Mouse (Mus musculus): ENCODE measurements around the gene Rgsl1. TPM values are rescaled to one million over a fixed set of nuclear protein-coding genes. Genes with fewer than 3 reads are reported as not detected.

The Rgsl1 gene
- total RNA-seq, 2 experiments from 2014 or later = 1.3 to 1.5 TPM

DNA sequence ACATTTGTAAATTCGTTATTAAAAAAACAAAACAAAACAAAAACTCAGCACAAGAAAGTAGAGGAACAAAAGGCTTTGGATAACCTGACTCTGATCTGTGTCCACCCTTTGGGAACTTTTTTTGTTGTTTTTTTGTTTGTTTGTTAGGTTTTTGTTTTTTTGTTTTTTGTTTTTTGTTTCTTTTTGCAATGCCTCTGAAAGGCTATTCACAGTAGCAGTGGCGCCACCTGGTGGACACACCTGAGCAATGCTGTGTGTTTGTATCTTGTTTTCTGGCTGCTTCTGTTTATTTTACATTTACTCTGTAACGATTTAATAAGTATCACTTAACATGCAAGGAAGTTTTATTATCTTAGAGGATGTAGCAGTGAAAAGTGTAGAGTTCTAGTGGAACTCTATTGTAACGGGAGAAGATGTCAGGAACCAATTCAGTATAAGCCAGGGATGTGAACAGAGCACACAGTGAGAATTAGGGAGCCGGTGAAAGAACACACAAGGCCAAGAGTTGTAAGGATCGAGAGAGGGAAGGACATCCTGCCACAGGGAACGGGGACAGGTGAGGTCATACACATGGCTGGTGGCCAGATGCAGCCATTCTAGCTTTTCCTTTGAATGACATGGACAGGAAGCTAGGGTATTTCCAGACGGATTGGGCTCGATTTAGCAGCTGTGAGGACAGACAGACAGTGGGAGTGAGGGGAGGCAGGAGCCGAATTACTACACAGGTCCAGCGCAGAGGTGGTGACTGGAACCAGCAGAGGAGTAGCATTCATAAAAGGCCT lies 101.4 kb downstream of the Rgsl1 start:
- DNase-seq = peak; percentile 87
- intact Hi-C loops (cut with DNase I) = loop anchor here (1.0 to 10.0 kb wide), 2 partner anchors 185 to 258 kb away; partner anchors contain the start of gene Dhx9

DNA sequence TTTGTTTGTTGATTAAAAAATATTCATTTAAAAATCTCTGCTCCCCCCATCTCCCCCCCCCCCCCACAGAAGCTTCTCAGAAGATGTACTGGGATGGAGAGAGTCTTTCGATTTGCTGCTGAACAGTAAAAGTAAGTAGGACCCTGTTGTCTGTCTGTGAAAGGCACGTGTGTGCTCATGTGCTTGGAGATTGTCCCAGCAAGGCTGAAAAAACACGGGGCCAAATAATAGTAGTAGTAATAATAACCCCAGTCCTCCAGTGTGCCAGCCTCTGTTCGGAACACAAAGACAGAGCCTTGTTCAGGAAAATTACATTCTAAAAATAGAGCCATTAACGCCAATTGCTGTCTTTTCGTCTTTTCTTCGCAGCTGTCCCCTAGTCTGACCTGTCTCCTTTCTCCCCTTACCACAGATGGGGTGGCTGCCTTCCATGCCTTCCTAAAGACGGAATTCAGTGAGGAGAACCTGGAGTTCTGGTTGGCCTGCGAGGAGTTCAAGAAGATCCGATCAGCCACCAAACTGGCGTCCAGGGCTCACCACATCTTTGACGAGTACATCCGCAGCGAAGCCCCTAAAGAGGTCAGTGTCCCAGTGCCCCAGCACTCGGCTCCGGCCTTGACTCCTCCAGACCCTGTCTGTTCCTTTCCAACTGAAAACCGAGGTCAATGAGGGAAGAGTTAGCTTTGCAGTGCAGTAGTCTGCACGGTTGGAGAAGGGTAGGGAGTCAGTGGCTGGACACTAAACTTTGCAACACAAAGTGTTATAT lies 102.2 kb downstream of the Rgsl1 start:
- DNase-seq = no peak
- intact Hi-C loops (cut with DNase I) = loop anchor here (1.0 to 10.0 kb wide), 2 partner anchors 184 to 257 kb away; partner anchors contain the start of gene Dhx9

DNA sequence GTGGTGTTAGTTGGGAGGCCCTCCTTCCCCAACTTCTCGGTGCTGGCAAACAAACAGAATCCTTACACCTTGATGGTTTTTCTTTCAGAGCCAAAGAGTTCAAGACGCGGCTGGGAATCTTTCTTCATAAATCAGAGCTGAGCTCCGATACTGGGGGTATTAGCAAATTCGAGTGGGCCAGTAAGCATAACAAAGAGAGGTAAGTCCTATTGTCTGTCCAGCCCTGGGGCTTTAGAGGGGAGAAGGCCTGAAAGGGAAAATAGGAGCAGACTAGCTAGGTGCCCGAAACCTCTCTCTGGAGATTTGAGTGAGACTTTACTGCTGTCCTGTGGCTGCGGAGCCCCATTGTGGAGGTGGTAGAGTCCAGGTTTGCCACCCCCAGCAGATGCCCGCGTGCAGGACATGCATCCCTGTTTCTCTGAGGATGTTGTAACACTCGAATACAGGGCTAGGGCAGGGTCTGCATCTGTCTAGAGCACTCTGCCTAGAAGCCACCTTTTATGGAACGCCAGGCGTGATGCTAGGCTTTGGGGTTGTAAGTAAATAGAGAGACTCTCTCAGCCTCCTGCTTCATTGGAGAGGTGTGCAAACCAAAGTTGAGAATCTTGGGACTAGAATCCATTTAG lies 103.1 kb downstream of the Rgsl1 start:
- DNase-seq = no peak
- intact Hi-C loops (cut with DNase I) = loop anchor here (10.0 kb wide), 1 partner anchor 256 kb away; the partner anchor contains the start of gene Dhx9

DNA sequence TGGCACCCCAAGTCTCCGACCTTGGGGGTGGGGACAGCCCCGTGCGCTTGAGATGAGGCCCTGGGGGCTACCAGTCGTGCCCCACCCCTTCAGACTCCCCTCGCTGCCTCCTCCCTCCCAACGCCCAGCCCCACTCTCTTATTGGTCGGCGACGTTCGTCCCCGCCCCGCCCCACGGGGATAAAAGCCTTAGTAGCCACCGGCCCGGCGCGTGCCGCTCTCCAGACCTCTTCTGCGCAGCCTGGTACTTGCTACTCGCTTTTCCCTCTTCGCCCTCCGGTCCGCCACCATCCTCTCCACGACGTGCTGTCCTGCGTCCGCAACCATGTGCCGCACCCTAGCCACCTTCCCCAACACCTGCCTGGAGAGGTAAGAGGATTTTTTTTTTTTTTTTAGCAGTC lies 103.8 kb downstream of the Rgsl1 start, which contains the start of gene Rgs16:
Rgs16 (plus strand) TSS at position 205 of the 400 bp plus-strand sequence.
- intact Hi-C loops (cut with DNase I) = loop anchor here (10.0 kb wide), 1 partner anchor 255 kb away; the partner anchor contains the start of gene Dhx9
- peak; percentile 81 for DNase-seq

DNA sequence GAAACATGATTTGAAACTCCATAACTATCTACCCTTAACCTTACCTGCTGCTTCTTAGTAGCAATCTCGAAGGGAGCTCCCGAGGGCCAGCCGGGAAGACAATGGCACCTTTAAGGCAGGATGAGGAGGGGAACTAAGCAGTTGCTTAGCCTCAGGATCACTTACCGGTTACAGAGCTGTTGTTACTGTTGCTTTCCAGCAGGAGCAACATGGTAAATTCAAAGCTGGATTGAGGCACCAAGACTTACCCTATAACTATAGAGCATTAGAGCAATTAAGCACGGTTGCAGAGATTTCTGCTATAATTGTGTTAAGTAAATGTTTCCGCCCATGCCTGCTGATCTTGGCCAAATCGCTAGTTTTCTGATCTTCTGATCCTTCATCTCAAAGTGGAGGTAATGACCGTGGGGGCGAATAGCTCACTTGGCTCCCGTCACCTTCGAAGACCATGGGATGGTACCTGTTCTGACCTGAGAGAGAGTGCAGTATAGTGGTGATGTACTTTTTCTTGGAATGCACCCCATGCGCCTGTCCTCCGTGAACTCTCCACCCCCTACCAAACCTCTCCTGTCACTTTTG lies 104.4 kb downstream of the Rgsl1 start:
- intact Hi-C loops (cut with DNase I) = loop anchor here (10.0 kb wide), 1 partner anchor 255 kb away; the partner anchor contains the start of gene Dhx9
- no peak for DNase-seq

DNA sequence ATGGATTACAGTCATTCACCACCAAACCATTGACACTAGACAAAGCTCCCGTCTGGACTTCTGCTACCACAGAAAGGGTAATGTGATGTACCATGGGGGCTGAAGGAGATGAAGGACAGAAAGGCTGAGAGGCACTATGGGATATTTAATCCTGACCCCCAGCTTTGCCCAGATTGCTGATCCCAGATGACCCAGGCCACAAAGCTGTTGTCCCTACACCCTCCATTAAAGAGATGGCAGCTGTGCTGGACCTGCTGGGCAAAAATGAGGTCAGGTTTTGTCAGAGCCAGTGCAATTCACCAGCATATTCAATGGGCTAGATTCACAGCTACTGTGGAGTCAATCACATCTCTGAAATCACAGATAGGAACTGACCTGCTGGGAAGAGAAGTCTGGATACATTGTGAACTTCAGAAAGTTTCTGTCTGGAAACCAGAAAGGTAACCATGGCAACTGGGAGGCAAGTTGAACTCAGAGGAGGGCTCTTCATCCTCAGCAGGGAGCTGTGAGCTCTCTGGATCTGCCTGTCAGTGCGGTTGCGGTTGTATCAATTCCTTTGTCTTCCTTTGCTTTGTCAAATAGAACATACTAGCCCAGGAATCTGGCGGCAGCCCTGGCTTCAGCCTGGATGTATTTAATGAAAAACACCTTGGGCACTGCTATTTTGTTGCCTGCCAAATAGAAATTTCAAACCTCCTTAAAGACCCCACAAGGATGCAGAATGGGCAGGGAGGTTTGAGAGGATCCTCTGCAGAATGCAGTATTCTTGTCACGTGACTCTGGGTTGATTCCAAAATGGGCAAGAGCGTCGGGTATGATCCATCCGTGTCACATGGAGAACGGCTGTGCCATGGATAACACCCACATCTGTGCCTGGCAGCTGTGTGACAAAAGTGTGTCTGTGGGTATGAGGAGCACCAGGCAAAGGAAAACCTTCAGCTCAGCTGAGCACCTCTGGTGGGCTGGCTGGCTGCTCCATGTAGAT lies 106.5 kb downstream of the Rgsl1 start:
- intact Hi-C loops (cut with DNase I) = no loop called here
- no peak for DNase-seq

DNA sequence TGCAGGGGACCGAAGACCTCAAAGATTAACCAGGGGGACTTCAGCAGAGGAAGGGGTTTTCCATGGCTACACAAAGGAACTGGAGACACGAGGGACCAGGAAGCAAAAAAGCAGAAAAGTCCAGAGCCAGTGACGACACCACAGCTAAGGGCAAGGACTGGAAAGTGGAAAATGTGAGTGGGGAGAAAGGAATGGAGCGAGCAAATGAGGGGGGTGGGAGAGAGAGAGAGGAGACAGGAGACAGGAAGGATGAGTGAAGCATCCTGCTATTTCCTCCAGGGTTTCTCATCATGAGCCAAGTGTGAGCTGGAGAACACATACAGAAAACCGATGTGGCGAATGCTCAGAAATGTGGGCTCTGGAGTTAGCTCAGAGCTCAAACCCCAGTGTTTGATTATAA lies 107.8 kb downstream of the Rgsl1 start:
- no peak for DNase-seq
- intact Hi-C loops (cut with DNase I) = no loop called here

DNA sequence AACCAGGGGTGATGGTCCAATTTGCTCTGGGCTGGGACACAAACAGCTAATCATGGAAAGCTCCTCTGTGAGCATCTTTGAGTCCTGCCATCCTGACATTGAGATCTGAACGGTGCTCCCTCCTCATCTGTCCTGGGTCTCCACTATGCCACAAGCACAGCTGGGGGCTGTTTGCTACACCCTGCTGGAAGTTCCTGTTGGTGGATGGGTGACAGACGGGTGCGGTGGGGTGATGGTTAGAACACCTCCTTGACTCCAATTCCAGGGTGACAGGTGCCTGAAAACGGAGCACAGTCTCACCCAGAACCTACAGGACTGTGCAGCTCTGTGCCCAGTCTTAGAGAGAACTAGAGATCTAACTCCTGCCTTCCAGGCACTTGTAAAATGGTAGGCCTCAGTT lies 109.1 kb downstream of the Rgsl1 start:
- intact Hi-C loops (cut with DNase I) = no loop called here
- DNase-seq = no peak

- peak; percentile 58 for DNase-seq
- intact Hi-C loops (cut with DNase I) = no loop called here
These were observed 110.8 kb downstream of the Rgsl1 start for GRCm38 (mm10) chr1:153733181-153733580.

GRCm38 (mm10) chr1:153730671-153731070 lies 113.3 kb downstream of the Rgsl1 start:
- DNase-seq = no peak
- intact Hi-C loops (cut with DNase I) = no loop called here

- intact Hi-C loops (cut with DNase I) = no loop called here
- no peak for DNase-seq
These were observed 114.1 kb downstream of the Rgsl1 start for GRCm38 (mm10) chr1:153729806-153730205.

Other genes starting within 250 kb of the Rgsl1 start
- 10 to 100 TPM; 22.2 to 27.3 TPM for gene Rgs8, start 191.1 kb downstream of the Rgsl1 start, total RNA-seq (2021)
- gene Rgs16, start 103.8 kb downstream of the Rgsl1 start, total RNA-seq (2021) = 1 to 10 TPM; 7.2 to 7.8 TPM
- 10 to 100 TPM; 33.7 to 34.4 TPM for gene Rnasel, start 94.7 kb downstream of the Rgsl1 start, total RNA-seq (2021)
- not detected for gene Teddm1b, start 30.2 kb upstream of the Rgsl1 start, total RNA-seq (2021)
- not detected for gene Teddm1a, start 47.6 kb upstream of the Rgsl1 start, total RNA-seq (2021)
- gene Glul, start 55.8 kb upstream of the Rgsl1 start, total RNA-seq (2021) = 100 to 1,000 TPM; 359 to 362 TPM
- gene Teddm2, start 56.1 kb upstream of the Rgsl1 start, total RNA-seq (2021) = 1 to 10 TPM; 2.1 to 3.5 TPM